Mouse (Mus musculus): ENCODE measurements around the gene Slc5a10. TPM values are rescaled to one million over a fixed set of nuclear protein-coding genes. Genes with fewer than 3 reads are reported as not detected.
A peak's percentile ranks its signal among the peaks of the same experiment; 100 is the strongest.
"Not testable (repeated sequence)": the region's sequence is repeated elsewhere in the genome, so short reads cannot be mapped to it uniquely, and the experiment has no call there.

Slc5a10 gene
- polyA plus RNA-seq, 1 experiment from 2014 or later = 0.11 TPM

DNA sequence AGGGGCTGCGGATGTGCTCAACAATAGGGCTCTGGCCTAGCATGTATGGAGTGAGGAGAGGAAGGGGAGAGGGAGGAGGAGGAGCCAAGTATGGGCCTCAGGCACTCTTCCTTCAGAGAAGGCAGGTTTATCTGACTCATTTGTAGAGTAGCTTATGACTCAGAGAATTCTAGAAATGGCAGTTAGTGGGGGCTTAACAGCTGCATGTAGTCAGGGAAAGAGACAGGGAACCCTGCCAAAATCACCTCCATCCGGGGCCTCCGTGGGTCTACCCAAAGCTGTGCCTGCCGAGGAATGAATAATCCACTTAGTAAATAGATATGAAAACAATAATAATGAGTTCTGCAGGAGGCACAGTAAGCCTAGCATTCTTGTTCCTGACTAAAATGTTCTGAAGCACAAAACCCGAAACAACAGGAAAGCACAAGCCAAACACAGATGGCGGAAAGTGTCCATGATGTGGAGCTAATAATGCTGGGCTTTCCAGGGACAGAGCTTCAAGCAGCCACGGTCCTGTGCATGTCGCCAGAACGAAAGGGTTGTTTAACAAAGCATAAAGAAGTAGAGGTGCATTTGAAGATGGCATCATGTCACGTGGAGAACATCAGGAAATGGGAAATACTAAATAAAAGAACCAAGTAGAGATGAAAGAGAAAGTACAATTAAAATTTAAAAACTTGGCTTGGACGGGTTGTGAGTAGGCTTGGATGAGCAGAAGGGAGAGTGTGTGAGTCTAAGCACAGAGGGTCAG is 75.9 kb downstream of the Slc5a10 start:
- 56% methylated on average over 11 of the region's 11 CpGs for WGBS
- Histone ChIP-seq H3K9ac (ENCODE audit: low read length) (no peak overlapping the region), H3K4me2 (ENCODE audit: low read depth, low read length) (no peak overlapping the region), H3K27me3 (ENCODE audit: control insufficient read depth, insufficient read depth, low read length) (no peaks in the 10 kb centered on the region), H3K36me3 (ENCODE audit: control insufficient read depth, insufficient read depth) (no peaks in the 10 kb centered on the region), H3K4me3 (ENCODE audit: low read length) (no peak overlapping the region), H3K4me1 (ENCODE audit: control insufficient read depth, insufficient read depth, low read length) (peaks cover 6% of the 10 kb centered on the region), H3K27ac (ENCODE audit: low read length) (peak overlapping the region; percentile 26; the same call in 1 of the 2 replicates), H3K9me3 (replicated peaks; ENCODE audit: control insufficient read depth, low read length) (no peaks in the 10 kb centered on the region)
- peak; percentile 50; the same call in 1 of the 2 replicates for ATAC-seq (replicated peaks; ENCODE audit: extremely low read depth, insufficient read depth, low FRiP score)

DNA sequence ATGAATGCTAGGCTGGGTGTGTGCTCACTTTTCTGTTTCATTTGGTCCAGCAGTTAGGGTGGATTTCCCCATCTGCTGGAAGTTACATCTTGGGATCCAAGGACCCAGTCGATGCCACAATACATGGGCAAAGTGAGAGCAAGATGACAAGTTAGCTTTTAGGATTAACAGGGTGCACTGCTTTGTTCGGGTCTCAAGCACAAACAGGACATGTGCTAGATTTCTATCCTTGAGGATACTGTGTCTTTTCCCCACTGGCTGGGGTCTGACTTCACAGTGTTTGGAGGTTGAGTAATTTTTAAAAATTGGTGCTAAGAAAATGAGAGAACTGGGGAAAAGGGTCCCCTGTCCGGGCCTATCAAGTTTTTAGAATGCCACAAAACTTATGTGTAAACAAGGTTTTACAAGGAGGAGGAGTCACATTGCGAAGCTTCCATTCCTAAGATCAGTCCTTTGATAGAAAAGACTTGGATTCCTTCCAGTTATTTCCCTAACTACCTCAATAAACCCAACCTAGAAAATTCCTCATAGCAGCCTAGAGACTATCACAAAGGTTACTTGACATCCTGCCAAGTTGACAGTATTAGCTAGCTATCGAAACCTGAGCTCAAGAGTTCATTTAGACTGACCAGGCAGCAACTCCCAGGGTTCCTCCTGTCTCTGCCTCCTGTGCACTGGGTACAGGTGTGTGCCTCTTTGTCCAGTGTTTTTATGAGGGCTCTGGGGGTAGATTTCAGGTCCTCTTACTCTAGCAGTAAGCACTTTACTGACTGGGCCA is 77.3 kb downstream of the Slc5a10 start:
- Histone ChIP-seq H3K9ac (ENCODE audit: low read length) (no peak overlapping the region), H3K36me3 (ENCODE audit: control insufficient read depth, insufficient read depth) (no peaks in the 10 kb centered on the region), H3K4me3 (ENCODE audit: low read length) (no peak overlapping the region), H3K27ac (ENCODE audit: low read length) (no peak overlapping the region), H3K4me2 (ENCODE audit: low read depth, low read length) (no peak overlapping the region), H3K27me3 (ENCODE audit: control insufficient read depth, insufficient read depth, low read length) (no peaks in the 10 kb centered on the region), H3K4me1 (ENCODE audit: control insufficient read depth, insufficient read depth, low read length) (peaks cover 6% of the 10 kb centered on the region), H3K9me3 (replicated peaks; ENCODE audit: control insufficient read depth, low read length) (no peaks in the 10 kb centered on the region)
- no peak for ATAC-seq (replicated peaks; ENCODE audit: extremely low read depth, insufficient read depth, low FRiP score)
- 77% methylated on average over 5 of the region's 5 CpGs for WGBS

DNA sequence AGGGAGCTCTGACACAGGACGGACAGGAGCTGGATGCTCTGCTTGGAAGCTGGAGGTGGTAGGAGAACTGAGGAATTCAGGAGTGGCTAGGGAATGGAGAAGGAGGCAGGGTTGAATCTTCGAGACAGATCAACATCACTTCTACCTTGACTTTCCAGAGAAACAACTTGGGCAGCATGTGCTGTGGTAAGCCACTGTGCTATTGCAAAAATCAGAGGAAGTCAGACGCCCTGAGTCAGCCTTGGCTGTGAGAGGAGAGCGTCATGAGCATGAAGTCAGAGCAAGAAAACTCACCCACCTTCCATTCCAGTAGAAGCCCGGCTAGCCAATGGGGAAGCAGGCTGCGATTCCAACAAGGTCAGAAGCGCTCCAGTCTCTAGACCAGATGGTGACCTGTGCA is 78.5 kb downstream of the Slc5a10 start:
- no peaks in the 10 kb centered on the region for H3K27me3 ChIP-seq (ENCODE audit: control insufficient read depth, insufficient read depth, low read length)
- no peak overlapping the region for H3K9ac ChIP-seq (ENCODE audit: low read length)
- ATAC-seq (replicated peaks; ENCODE audit: extremely low read depth, insufficient read depth, low FRiP score) = no peak
- no peaks in the 10 kb centered on the region for H3K36me3 ChIP-seq (ENCODE audit: control insufficient read depth, insufficient read depth)
- 76% methylated on average over 7 of the region's 7 CpGs for WGBS
- H3K9me3 ChIP-seq (replicated peaks; ENCODE audit: control insufficient read depth, low read length) = no peaks in the 10 kb centered on the region
- H3K27ac ChIP-seq (ENCODE audit: low read length) = no peak overlapping the region
- peaks cover 6% of the 10 kb centered on the region; the same call in 1 of the 2 replicates for H3K4me1 ChIP-seq (ENCODE audit: control insufficient read depth, insufficient read depth, low read length)
- no peak overlapping the region for H3K4me3 ChIP-seq (ENCODE audit: low read length)
- no peak overlapping the region for H3K4me2 ChIP-seq (ENCODE audit: low read depth, low read length)

DNA sequence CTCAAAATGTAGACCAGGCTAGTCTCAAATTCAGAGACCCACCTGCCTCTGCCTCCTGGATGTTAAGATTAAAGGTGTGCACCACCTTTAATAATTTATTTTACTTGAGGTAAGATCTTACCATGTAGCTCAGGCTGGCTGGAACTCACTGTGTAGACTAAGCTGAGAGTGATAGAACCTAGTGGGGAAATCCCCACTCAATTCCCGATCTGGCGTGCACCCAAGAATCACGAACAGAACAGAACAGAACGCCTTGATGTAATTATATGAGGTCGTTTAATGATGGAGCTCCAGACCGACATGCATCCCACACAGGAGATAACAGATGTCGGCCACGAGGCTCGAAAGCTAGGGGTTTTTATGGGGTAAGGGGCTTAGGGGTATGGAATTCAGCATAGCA is 80.0 kb downstream of the Slc5a10 start:
- 46% methylated on average over 9 of the region's 9 CpGs for WGBS
- H3K27me3 ChIP-seq (ENCODE audit: control insufficient read depth, insufficient read depth, low read length); H3K4me3 ChIP-seq (ENCODE audit: low read length); H3K9ac ChIP-seq (ENCODE audit: low read length); H3K4me1 ChIP-seq (ENCODE audit: control insufficient read depth, insufficient read depth, low read length); H3K36me3 ChIP-seq (ENCODE audit: control insufficient read depth, insufficient read depth); H3K4me2 ChIP-seq (ENCODE audit: low read depth, low read length); H3K27ac ChIP-seq (ENCODE audit: low read length); ATAC-seq (replicated peaks; ENCODE audit: extremely low read depth, insufficient read depth, low FRiP score); H3K9me3 ChIP-seq (replicated peaks; ENCODE audit: control insufficient read depth, low read length): not testable (repeated sequence)

DNA sequence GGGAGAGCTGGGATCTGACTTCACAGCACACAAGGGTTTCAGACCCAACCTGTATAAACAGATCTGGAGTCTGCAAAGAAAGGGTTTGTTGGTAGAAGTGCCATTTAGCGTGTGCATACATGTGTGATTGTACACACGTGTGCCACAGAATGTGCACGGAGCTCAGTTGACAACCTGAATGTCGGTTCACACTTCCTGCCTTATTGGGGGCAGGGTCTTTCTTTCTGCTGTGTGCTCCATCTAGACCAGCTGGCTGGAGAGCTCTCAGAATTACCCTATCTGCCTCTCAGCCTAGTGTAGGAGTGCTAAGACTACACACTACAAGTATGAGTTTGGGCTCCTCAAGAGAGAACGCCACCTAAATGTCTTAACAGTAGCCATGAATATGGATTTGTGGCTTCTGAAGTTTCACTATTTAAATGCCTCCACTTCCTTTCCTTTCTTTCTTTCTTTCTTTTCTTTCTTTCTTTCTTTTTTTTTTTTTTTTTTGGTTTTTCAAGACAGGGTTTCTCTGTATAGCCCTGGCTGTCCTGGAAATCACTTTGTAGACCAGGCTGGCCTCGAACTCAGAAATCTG is 80.9 kb downstream of the Slc5a10 start:
- 86% methylated on average over 6 of the region's 6 CpGs for WGBS
- ATAC-seq (replicated peaks; ENCODE audit: extremely low read depth, insufficient read depth, low FRiP score) = no peak

DNA sequence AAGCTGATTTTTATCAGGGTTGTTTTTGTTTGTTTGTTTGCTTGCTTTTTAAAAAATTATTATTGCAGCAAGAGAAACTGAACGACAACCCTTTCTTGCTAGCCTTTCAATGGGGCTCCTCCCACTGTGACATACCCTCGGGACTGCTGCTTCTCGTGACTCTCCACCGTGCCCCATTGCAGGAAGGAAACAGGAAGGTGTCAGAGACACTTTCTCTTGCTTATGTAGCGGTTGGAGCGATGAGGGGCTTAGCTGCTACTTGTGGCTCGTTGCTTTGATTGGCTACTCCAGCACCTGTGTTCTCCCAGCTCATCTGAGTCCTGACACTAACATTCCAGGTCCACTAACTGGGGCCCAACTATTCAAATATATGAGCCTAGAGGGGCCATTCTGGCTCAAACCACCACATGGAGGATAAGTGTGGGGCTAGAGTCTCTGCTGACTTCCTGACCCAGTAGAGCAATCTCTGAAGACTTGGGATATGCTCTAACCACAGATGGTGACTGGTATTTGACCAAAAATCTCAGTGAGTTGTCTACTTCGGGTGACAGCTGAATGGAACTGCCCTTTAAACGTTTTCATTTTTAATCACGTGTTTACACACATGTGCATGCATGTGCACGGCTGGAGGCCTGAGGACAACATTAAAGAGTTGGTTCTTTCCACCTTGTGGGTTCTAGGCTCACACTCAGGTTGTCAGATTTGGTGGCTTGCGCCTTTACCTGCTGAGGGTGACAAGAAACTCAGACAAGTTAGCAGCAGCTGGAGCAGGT is 81.7 kb downstream of the Slc5a10 start:
- 58% methylated on average over 12 of the region's 12 CpGs for WGBS
- H3K4me1 ChIP-seq (ENCODE audit: control insufficient read depth, insufficient read depth, low read length) = no peaks in the 10 kb centered on the region
- no peaks in the 10 kb centered on the region for H3K27me3 ChIP-seq (ENCODE audit: control insufficient read depth, insufficient read depth, low read length)
- no peak overlapping the region for H3K4me3 ChIP-seq (ENCODE audit: low read length)
- H3K9ac ChIP-seq (ENCODE audit: low read length) = no peak overlapping the region
- H3K27ac ChIP-seq (ENCODE audit: low read length) = no peak overlapping the region
- no peaks in the 10 kb centered on the region for H3K9me3 ChIP-seq (replicated peaks; ENCODE audit: control insufficient read depth, low read length)
- no peaks in the 10 kb centered on the region for H3K36me3 ChIP-seq (ENCODE audit: control insufficient read depth, insufficient read depth)
- ATAC-seq (replicated peaks; ENCODE audit: extremely low read depth, insufficient read depth, low FRiP score) = no peak
- H3K4me2 ChIP-seq (ENCODE audit: low read depth, low read length) = no peak overlapping the region

More for the DNA sequence above, 80.9 kb downstream of the Slc5a10 start:
- Histone ChIP-seq H3K27me3 (ENCODE audit: control insufficient read depth, insufficient read depth, low read length) (no peaks in the 10 kb centered on the region), H3K27ac (ENCODE audit: low read length) (no peak overlapping the region), H3K9me3 (replicated peaks; ENCODE audit: control insufficient read depth, low read length) (no peaks in the 10 kb centered on the region), H3K9ac (ENCODE audit: low read length) (no peak overlapping the region), H3K4me3 (ENCODE audit: low read length) (no peak overlapping the region), H3K4me2 (ENCODE audit: low read depth, low read length) (no peak overlapping the region), H3K4me1 (ENCODE audit: control insufficient read depth, insufficient read depth, low read length) (peaks cover 5% of the 10 kb centered on the region; the same call in 1 of the 2 replicates), H3K36me3 (ENCODE audit: control insufficient read depth, insufficient read depth) (no peaks in the 10 kb centered on the region)

DNA sequence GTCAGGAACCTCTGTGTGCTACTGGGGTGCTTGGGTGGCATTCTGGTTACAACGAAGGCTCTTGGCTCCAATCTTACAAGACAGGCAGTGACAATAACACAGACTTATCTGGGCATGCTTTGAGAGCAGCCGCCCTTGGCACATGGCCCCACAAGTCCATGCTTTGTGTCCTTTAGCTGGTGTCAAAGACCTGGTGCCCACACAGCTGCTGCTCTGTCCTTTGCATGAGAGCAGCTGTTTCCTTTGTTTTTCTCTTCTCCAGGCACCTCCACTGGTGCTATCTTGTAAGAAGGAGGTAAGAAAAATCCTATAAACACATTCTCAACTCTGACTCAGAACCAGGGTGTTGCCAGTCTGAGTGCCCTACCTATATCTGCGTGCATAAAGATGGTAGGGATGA is 82.8 kb downstream of the Slc5a10 start:
- no peaks in the 10 kb centered on the region for H3K4me1 ChIP-seq (ENCODE audit: control insufficient read depth, insufficient read depth, low read length)
- no peak overlapping the region for H3K4me3 ChIP-seq (ENCODE audit: low read length)
- 88% methylated on average over 3 of the region's 3 CpGs for WGBS
- H3K27ac ChIP-seq (ENCODE audit: low read length) = no peak overlapping the region
- ATAC-seq (replicated peaks; ENCODE audit: extremely low read depth, insufficient read depth, low FRiP score) = no peak
- no peaks in the 10 kb centered on the region for H3K36me3 ChIP-seq (ENCODE audit: control insufficient read depth, insufficient read depth)
- no peaks in the 10 kb centered on the region for H3K27me3 ChIP-seq (ENCODE audit: control insufficient read depth, insufficient read depth, low read length)
- H3K9ac ChIP-seq (ENCODE audit: low read length) = no peak overlapping the region
- H3K4me2 ChIP-seq (ENCODE audit: low read depth, low read length) = no peak overlapping the region
- H3K9me3 ChIP-seq (replicated peaks; ENCODE audit: control insufficient read depth, low read length) = no peaks in the 10 kb centered on the region

DNA sequence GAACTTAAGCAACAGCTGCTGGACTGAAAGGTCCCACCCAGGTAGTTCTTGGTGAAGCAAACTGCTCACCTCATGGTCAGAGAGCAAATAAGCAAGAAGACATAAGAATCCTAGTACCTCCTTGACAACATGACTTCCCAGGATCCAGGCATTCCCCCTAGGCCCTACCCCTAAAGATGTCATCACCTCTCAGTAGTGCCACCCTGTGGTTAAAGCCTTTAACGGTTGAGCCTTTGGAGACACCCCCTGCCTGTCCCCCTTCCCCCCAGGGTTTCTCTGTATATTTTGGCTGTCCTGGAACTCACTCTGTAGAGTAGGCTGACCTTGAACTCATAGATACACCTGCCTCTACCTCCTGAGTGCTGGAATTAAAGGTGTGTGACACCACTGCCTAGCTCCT is 83.2 kb downstream of the Slc5a10 start:
- no peaks in the 10 kb centered on the region for H3K4me1 ChIP-seq (ENCODE audit: control insufficient read depth, insufficient read depth, low read length)
- no peak for ATAC-seq (replicated peaks; ENCODE audit: extremely low read depth, insufficient read depth, low FRiP score)
- no peak overlapping the region for H3K4me2 ChIP-seq (ENCODE audit: low read depth, low read length)
- 52% methylated on average over 1 of the region's 1 CpGs for WGBS
- no peak overlapping the region for H3K27ac ChIP-seq (ENCODE audit: low read length)
- H3K9me3 ChIP-seq (replicated peaks; ENCODE audit: control insufficient read depth, low read length) = no peaks in the 10 kb centered on the region
- no peak overlapping the region for H3K9ac ChIP-seq (ENCODE audit: low read length)
- no peaks in the 10 kb centered on the region for H3K27me3 ChIP-seq (ENCODE audit: control insufficient read depth, insufficient read depth, low read length)
- no peaks in the 10 kb centered on the region for H3K36me3 ChIP-seq (ENCODE audit: control insufficient read depth, insufficient read depth)
- no peak overlapping the region for H3K4me3 ChIP-seq (ENCODE audit: low read length)

Measured in heart, embryonic 16.5 days (tissue).